Mouse (Mus musculus) embryonic fibroblast, embryonic 13.5 days (primary cell): ENCODE data around the gene Tgm6.

Source experiments
- CTCF ChIP-seq: IDR thresholded peaks from 2 replicates; pipeline ENCODE4 v1.5.1; 2011; ENCODE audit warnings: mild to moderate bottlenecking, control low read depth, low read length, moderate library complexity, borderline replicate concordance; ENCODE audit not compliant: insufficient read depth
- POLR2A ChIP-seq: IDR thresholded peaks from 2 replicates; pipeline ENCODE4 v1.6.1; 2011; ENCODE audit warnings: low read depth, mild to moderate bottlenecking, control low read depth, low read length, moderate library complexity

DNA sequence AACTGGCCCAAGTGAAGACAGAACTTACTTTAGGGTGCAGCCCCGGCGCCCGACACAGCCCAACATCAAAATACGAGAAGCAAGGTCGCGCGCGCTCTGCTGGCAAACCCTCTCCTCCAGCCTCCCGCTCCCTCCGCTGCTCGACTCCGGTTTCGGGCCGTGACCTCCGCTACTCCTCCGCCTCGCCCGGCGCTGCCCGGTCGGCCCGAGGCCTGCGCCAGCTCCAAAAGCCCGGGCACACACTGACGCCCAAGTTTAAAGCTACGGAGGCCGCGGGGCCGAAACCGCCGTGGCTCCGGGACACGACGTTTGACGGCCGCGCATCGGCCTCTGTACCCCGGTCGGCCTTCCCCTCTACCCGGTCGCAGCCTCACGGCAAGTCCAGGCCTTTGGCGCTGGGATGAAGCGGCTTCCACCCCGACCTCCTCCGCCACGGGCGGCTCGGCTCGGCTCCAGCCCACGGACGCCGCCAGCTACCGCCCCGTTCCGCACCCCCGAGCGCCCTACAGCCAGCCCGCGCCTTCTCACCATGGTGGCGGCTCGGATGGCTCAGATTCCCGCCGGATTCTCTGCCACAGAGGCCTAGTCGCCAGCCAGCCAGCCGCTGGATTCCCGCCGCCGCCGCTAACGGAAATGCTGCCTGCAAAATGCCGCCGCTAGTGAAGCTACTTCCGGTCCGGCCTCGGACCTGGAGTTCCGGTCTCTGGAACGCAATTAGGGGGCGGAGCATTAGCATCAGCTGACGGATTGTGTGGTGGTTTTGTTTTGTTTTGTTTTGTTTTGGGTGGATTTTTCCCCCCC lies 66.7 kb downstream of the Tgm6 start, which contains the start of gene Snrpb:
- TF ChIP-seq CTCF (no peak), POLR2A (peak; percentile 75)
